Mouse (Mus musculus) ES-Bruce4 (cell line): ENCODE results near the gene Adam10.

ENCODE experiments used
- CTCF ChIP-seq: IDR thresholded peaks from one replicate; pipeline ENCODE4 v1.8.1; 2011; ENCODE audit warnings: low read depth, low read length
- EP300 ChIP-seq: IDR thresholded peaks from 2 replicates; pipeline ENCODE4 v1.6.1; 2011; ENCODE audit warnings: low read depth, low read length; ENCODE audit not compliant: insufficient read depth
- POLR2A ChIP-seq: IDR thresholded peaks from one replicate; pipeline ENCODE4 v1.8.1; 2011; ENCODE audit warnings: low read length; ENCODE audit not compliant: insufficient read depth

DNA sequence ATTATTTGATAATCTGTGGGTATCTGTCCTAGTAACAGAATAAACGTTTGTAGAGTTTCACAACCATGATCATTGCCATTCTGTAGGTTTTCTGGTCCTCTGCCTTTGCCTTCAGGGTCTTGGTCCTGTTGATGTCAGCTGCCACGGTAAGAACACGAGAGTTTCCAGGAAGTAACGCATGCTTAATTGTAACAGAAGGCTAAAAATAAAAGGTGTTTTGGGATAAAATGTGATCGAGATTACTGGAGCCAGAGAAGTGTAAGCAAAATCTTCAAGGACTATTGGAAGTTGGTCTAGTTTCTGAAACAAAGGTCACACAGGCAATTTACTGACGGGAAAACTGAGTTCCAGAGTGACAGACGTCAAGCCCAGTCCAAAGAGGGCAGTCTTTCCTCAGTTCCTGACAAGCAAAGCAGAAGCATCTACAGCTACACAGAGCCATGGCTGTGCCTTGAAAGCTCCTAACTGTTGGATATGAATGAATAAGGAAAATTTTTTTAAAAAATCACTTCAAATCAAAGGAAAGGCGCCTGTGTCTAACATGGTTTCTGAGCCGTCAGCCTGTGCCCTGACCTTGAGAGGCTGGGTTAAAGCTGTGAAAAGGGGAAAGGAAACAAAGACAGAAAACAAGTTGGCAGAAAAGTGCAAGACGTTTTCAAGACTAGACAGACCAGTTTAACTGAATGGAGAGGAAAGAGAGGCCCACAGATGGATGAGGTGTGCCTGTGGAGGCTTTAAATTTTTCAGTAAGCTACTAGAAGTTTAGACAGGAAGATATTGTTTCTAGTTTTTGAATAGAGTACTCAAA, 6.8 kb upstream of the Adam10 start:
- TF ChIP-seq POLR2A (no peak), EP300 (no peak), CTCF (peak; percentile 17)
